Mouse (Mus musculus) gonadal fat pad, adult 2 months (tissue): ENCODE measurements around the gene Olfr395. TPM values are rescaled to one million over a fixed set of nuclear protein-coding genes. Genes with fewer than 3 reads are reported as not detected.
"Not testable (repeated sequence)": the region's sequence is repeated elsewhere in the genome, so short reads cannot be mapped to it uniquely, and the experiment has no call there.

ENCODE experiments used
- DNase-seq: peaks from one replicate; pipeline ENCODE4 v3.0.0-alpha.2; 2012; ENCODE audit warnings: low read depth
- polyA plus RNA-seq: library from polyadenylated mRNA; depleted of rRNA; stranded (reverse); fragments of >200 nt; gene quantifications from 2 replicates; pipeline ENCODE4 v1.2.3, GENCODE M21; 2012; rRNA removed

The Olfr395 gene
- polyA plus RNA-seq, result not detected in 2 replicates

DNA sequence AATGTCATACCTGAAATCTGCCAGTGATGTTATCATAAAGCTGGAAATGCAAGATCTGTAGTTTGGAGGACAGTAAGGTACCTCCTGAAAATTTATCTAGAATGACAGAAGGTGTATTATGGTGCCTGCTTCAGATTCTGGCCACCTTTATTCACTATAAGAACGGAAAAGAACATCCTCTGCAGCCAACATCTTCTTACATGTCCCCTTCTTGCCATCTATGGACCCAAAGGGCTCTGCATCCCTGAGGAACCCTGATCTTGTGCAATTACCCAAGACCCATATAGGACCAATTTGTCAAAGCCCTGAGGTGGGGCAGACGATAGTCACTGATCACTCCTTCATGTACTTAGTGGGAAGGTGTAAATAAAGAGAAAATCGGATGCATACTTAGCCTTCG lies at the start of gene Olfr395:
Olfr395 (minus strand) TSS at position 101 of the 400 bp plus-strand sequence.
- DNase-seq, result not testable (repeated sequence)

DNA sequence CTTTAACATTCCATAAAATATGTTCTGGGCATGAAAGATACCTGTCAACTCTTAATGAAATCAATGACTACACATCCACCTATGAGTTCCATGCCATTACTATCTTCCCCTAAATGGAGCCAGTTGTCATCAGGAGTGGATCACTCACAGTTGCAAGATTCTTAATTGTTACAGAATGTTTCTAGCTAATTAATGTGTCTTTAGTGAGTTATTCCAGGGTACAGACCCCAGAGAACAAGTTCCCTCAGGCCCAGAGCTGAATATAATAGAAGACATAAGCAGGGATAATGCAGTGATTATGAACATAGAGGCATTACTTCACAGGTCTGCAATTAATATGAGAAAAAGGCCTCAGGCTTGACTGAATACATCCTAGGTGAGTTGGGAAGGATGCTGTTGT lies 27.3 kb upstream of the Olfr395 start, which contains the start of gene Olfr23:
Olfr23 (plus strand) TSS at position 301 of the 400 bp plus-strand sequence.
- no peak for DNase-seq

DNA sequence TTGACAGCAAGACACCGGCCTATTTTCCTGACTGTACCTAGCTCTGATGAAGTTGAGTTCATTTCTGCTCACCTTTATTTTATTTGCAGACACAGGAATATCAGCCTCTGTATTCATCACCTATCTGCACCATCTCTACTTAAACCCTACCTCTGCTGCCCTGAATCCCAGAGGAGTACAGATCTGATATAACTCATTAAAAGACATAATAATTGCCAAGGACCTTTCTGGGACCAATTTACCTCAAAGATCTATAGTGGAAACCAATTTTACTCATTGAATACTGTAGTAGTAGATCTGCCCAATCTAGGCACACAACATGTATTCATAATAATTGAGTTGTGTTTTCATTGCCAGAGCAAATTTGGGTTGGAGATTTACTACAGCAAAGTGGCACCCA lies 18.4 kb downstream of the Olfr395 start, which contains the start of gene Olfr394:
Olfr394 (minus strand) TSS at position 101 of the 400 bp plus-strand sequence.
- DNase-seq, result no peak

Other genes starting within 250 kb of the Olfr395 start
- gene Zfp735, start 220.5 kb downstream of the Olfr395 start, polyA plus RNA-seq, result not detected in 2 replicates
- not detected in 2 replicates for gene Olfr389, start 128.6 kb downstream of the Olfr395 start, polyA plus RNA-seq
- gene Olfr390, start 126.3 kb downstream of the Olfr395 start, polyA plus RNA-seq, result not detected in 2 replicates
- gene Olfr391-ps, start 106.2 kb downstream of the Olfr395 start, polyA plus RNA-seq, result not detected in 2 replicates
- gene Olfr392, start 92.2 kb downstream of the Olfr395 start, polyA plus RNA-seq, result not detected in 2 replicates
- gene Olfr393, start 57.8 kb downstream of the Olfr395 start, polyA plus RNA-seq, result not detected in 2 replicates
- gene Olfr394, start 18.5 kb downstream of the Olfr395 start, polyA plus RNA-seq, result not detected in 2 replicates
- not detected in 2 replicates for gene Olfr23, start 27.4 kb upstream of the Olfr395 start, polyA plus RNA-seq
- not detected in 2 replicates for gene Olfr397, start 51.5 kb upstream of the Olfr395 start, polyA plus RNA-seq
- not detected in 2 replicates for gene Olfr398, start 81.1 kb upstream of the Olfr395 start, polyA plus RNA-seq
- gene Olfr139, start 147.3 kb upstream of the Olfr395 start, polyA plus RNA-seq, result not detected in 2 replicates
- gene Olfr399, start 147.3 kb upstream of the Olfr395 start, polyA plus RNA-seq, result not detected in 2 replicates
- not detected in 2 replicates for gene Zfp616, start 160.7 kb upstream of the Olfr395 start, polyA plus RNA-seq
- not detected in 2 replicates for gene Olfr401, start 204.4 kb upstream of the Olfr395 start, polyA plus RNA-seq
- gene Olfr402, start 244.2 kb upstream of the Olfr395 start, polyA plus RNA-seq, result not detected in 2 replicates